Mouse (Mus musculus) forebrain, embryonic 11.5 days (tissue): ENCODE results near the gene Llgl1. TPM values are rescaled to one million over a fixed set of nuclear protein-coding genes. Genes with fewer than 3 reads are reported as not detected.

Source experiments
- ATAC-seq: fragments of 200-750 bp; cut with Nextera tagmentation; replicated peaks from 2 replicates; pipeline ENCODE4 v1.8.0; 2017; ENCODE audit warnings: moderate TSS enrichment; ENCODE audit not compliant: low FRiP score
- DNase-seq: peaks from one replicate; pipeline ENCODE4 v3.0.0-alpha.2; 2017; ENCODE audit warnings: low spot score
- H3K27ac ChIP-seq: fragments of 300-500 bp; sonication (generic); 2 replicates; pipeline ENCODE4 v1.5.1; 2014; ENCODE audit warnings: low read depth, low read length
- H3K27me3 ChIP-seq: fragments of 300-500 bp; sonication (generic); 2 replicates; pipeline ENCODE4 v1.6.1; 2014; ENCODE audit warnings: mild to moderate bottlenecking, low read length, mixed read lengths; ENCODE audit not compliant: control insufficient read depth, insufficient read depth
- H3K36me3 ChIP-seq: fragments of 300-500 bp; sonication (generic); 2 replicates; pipeline ENCODE4 v1.6.1; 2014; ENCODE audit warnings: mild to moderate bottlenecking, low read length, moderate library complexity, mixed read lengths; ENCODE audit not compliant: control insufficient read depth, insufficient read depth
- H3K4me1 ChIP-seq: fragments of 300-500 bp; sonication (generic); replicated peaks from 2 replicates; pipeline ENCODE4 v1.6.1; 2014; ENCODE audit warnings: low read length, mixed read lengths; ENCODE audit not compliant: control insufficient read depth, insufficient read depth
- H3K4me2 ChIP-seq: fragments of 300-500 bp; sonication (generic); 2 replicates; pipeline ENCODE4 v1.6.1; 2014; ENCODE audit warnings: low read depth, mild to moderate bottlenecking, low read length, moderate library complexity, mixed read lengths; ENCODE audit not compliant: severe bottlenecking
- H3K4me3 ChIP-seq: fragments of 300-500 bp; sonication (generic); 2 replicates; pipeline ENCODE4 v1.5.1; 2014; ENCODE audit warnings: low read depth, low read length
- H3K9ac ChIP-seq: fragments of 300-500 bp; sonication (generic); 2 replicates; pipeline ENCODE4 v1.6.1; 2014; ENCODE audit warnings: low read length
- H3K9me3 ChIP-seq: fragments of 300-500 bp; sonication (generic); 2 replicates; pipeline ENCODE4 v1.6.1; 2016; ENCODE audit warnings: low read length, mixed read lengths; ENCODE audit not compliant: control insufficient read depth
- WGBS: fragments of 180-500 bp; shearing (Covaris S2); extraction: QIAGEN DNeasy Blood & Tissue Kit; methylation state at CpG from one replicate; pipeline ENCODE4 v1.1.7; 2014; 5-methylcytosine and 5-hydroxymethylcytosine counted together
- polyA plus RNA-seq: library from polyadenylated mRNA; unstranded; fragments of >200 nt; fragmentation: Nextera tagmentation; extraction: Ambion mirVana; gene quantifications from 2 replicates; pipeline ENCODE4 v1.2.1, GENCODE M21; 2014

Llgl1 gene
- 147 and 153 TPM in 2 replicates for polyA plus RNA-seq

DNA sequence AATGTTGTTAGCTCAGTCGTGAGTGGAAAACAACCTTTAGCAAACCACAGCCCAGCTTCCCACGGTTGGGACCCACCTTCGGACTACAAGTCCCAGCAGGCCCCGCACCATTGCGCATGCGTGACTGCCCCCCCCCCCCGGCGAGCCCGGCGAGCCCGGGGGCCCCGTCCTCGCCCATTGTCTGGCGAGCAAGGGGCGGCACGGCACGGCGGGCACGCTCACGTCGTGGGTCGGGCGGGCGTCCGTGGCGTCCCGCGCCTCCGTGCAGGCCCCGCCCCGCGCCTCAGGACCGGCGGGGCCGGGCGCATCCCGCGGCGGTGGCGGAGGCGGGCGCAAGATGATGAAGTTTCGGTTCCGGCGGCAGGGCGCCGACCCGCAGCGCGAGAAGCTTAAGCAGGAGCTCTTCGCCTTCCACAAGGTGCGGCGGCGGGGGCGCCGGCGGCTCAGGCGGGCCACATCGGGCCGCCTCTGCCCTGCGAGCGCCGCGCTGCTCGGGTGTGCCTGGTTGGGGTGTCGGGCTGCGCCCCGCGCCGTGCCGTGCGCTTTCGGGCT lies at the start of gene Llgl1:
TSS of gene Llgl1 (plus strand) at position 200 of the 552 bp plus-strand sequence.
- Histone ChIP-seq H3K27ac (peak within 1 kb of the TSS; percentile 85), H3K9ac (peak within 1 kb of the TSS; percentile 97), H3K4me3 (peak within 1 kb of the TSS; percentile 91), H3K36me3 (no peaks in the 10 kb centered on the region; the same call in 1 of the 2 replicates), H3K4me1 (peaks cover 11% of the 10 kb centered on the region), H3K27me3 (no peaks in the 10 kb centered on the region), H3K9me3 (no peaks in the 10 kb centered on the region), H3K4me2 (peak within 1 kb of the TSS; percentile 70)
- ATAC-seq (peak; percentile 79), DNase-seq (peak; percentile 100)
- under 1% methylated on average over 56 of the region's 73 CpGs for WGBS

DNA sequence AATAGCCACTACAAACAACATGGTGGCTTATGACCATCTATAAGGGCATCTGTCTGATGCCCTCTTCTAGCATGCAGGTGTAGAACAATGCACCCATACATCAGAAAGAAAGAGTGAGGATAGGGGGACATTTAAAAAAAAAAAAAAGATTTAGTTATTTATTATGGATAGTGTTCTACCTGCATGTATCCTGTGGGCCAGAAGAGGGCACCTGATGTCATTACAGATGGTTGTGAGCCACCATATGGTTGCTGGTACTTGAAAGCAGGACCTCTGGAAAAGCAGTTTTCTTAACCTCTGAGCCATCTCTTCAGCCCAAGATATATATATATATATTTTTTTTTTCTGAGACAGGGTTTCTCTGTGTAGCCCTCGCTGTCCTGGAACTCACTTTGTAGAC lies 3.4 kb upstream of the Llgl1 start:
- Histone ChIP-seq H3K4me1 (peaks cover 6% of the 10 kb centered on the region), H3K4me2 (no peak overlapping the region), H3K9me3 (no peaks in the 10 kb centered on the region), H3K27me3 (no peaks in the 10 kb centered on the region), H3K36me3 (no peaks in the 10 kb centered on the region), H3K9ac (no peak overlapping the region), H3K4me3 (no peak overlapping the region), H3K27ac (no peak overlapping the region)
- no peak for DNase-seq
- WGBS: 65% methylated on average over 1 of the region's 1 CpGs
- ATAC-seq: no peak

DNA sequence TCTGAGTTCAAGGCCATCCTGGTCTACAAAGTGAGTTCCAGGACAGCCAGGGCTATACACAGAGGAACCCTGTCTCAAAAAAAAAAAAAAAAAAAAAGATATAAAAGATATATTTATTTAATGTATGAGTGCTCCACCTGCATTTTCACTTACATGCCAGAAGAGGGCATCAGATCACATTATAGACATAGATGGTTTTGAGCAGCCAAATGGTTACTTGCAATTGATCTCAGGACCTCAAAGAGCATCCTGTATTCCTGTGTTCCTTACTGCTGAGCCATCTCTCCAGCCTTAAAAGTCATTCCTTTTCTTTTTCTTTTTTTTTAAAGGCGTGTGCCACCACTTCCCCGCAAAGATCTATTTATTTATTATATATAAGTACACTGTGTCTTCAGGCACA lies 2.0 kb upstream of the Llgl1 start:
- DNase-seq (no peak), ATAC-seq (no peak)
- H3K9ac ChIP-seq: no peak overlapping the region
- no peaks in the 10 kb centered on the region for H3K36me3 ChIP-seq
- H3K4me3 ChIP-seq: no peak overlapping the region
- H3K27me3 ChIP-seq: no peaks in the 10 kb centered on the region
- no peak overlapping the region for H3K27ac ChIP-seq
- no peak overlapping the region for H3K4me2 ChIP-seq
- WGBS: 70% methylated on average over 2 of the region's 2 CpGs
- no peaks in the 10 kb centered on the region for H3K9me3 ChIP-seq
- H3K4me1 ChIP-seq: peaks cover 11% of the 10 kb centered on the region

DNA sequence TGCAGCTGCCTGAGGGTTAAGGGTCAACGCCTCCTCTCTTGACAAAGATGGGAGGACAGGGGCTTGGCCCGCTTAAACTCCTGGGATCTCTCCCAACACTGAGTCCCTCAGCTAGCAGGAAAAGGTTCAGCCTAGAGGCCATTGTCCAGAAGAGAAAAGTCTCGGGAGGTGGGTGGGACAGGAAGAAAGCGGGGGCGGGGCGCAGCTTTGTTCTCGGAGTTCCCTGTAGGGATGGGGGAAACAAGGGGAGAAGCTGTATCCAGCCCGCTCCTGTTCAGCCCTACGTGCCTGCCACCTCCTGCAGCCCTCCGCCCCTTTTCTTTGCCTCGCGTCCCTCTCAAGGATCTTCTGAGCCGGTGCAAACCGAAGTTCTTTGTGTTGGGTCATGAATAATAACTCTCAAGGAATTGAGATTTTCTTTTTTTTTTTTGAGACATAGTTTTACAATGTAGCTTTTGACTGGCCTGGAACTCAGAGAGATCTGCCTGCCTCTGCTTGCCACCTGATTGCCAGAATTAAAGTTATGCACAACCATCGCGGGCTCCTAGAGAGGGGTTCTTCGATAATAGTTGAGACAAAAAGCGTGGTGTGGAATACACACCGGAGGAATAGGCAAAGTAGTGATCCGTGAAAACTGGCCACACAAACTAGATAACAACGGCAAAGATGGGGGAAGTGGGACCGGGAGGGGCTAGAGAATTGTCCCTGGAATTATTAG lies 558 bp upstream of the Llgl1 start:
- H3K4me1 ChIP-seq: peaks cover 11% of the 10 kb centered on the region
- peak; percentile 68 for ATAC-seq
- WGBS: under 1% methylated on average over 22 of the region's 22 CpGs

DNA sequence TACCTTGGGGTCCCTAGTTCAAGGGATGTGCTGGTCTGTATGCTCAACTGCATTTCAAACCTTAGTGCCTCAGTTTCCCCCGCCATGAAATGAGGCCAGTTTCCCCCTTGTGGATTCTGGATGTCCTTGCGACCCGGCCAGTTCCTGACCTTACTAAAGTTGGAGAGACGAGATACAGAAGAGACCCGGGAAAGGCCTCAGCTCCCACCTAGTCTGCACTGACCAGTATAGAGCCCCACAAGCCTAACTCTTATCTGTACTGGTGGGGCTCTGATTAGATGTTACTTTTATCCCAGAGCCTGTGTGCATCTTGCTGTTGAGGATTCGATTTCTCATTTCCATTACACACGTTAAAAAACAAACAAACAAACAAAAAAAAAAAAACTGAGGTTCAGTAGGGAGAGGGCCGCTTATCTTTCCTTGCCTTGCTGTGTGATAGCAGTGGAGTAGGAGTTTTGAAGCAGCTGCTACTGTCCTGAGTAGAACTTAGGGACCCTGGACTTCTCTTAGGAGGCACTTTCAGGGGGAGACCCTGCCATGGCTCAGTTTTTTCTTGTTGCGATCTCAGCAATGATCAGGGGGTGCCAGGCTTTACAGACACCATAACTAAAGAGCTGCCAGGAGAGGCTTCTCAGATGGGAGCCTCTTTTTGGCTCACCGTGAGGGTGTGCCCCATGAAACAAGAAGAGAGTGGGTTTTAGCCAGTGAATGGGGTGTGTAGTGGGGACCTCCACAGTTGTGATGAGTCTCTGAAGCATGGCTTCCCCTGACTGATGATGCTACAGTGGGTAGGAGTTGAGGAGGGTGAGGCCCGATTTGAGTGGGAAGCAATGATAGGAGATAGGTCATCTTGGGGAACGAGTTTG lies 1.0 kb downstream of the Llgl1 start:
- no peaks in the 10 kb centered on the region for H3K27me3 ChIP-seq

More for the DNA sequence above, 558 bp upstream of the Llgl1 start:
- Histone ChIP-seq H3K36me3 (no peaks in the 10 kb centered on the region; the same call in 1 of the 2 replicates), H3K9me3 (no peaks in the 10 kb centered on the region), H3K27ac (peak overlapping the region; percentile 85), H3K4me3 (peak overlapping the region; percentile 91), H3K27me3 (no peaks in the 10 kb centered on the region), H3K4me2 (peak overlapping the region; percentile 49), H3K9ac (peak overlapping the region; percentile 97)
- DNase-seq: peak; percentile 91

DNA sequence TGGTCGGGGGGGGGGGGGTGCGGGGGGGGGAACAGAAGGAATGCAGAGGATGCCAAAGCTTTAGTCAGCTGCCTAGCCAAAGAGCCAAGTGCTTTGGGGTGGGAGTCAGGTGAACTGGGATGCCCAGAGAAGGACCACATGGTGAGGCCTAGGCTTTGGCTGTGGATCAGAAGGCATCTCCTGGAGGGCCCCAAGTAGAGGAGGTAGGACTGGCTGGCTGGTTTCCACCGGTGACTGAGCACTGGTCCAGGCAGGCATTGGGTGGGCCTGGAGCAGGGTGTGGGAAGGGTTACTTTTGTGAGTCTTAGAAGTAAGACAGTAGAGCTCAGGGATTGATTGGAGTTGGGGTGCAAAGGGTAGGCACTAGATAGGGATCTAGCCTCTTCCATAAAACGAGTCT lies 2.1 kb downstream of the Llgl1 start:
- H3K27ac ChIP-seq: no peak overlapping the region
- H3K36me3 ChIP-seq: peaks cover 8% of the 10 kb centered on the region
- no peaks in the 10 kb centered on the region for H3K9me3 ChIP-seq
- no peaks in the 10 kb centered on the region for H3K27me3 ChIP-seq
- H3K4me1 ChIP-seq: peaks cover 11% of the 10 kb centered on the region
- peak overlapping the region; percentile 70; the same call in 1 of the 2 replicates for H3K4me2 ChIP-seq
- ATAC-seq (no peak), DNase-seq (no peak)
- H3K4me3 ChIP-seq: no peak overlapping the region; the same call in 1 of the 2 replicates
- no peak overlapping the region for H3K9ac ChIP-seq
- WGBS: 89% methylated on average over 2 of the region's 4 CpGs

More for the DNA sequence above, 1.0 kb downstream of the Llgl1 start:
- 31% methylated on average over 12 of the region's 12 CpGs for WGBS
- DNase-seq (no peak), ATAC-seq (no peak)
- Histone ChIP-seq H3K9ac (peak overlapping the region; percentile 97), H3K9me3 (no peaks in the 10 kb centered on the region), H3K4me1 (peaks cover 11% of the 10 kb centered on the region), H3K36me3 (no peaks in the 10 kb centered on the region; the same call in 1 of the 2 replicates), H3K27ac (peak overlapping the region; percentile 85), H3K4me3 (peak overlapping the region; percentile 91), H3K4me2 (peak overlapping the region; percentile 70)

DNA sequence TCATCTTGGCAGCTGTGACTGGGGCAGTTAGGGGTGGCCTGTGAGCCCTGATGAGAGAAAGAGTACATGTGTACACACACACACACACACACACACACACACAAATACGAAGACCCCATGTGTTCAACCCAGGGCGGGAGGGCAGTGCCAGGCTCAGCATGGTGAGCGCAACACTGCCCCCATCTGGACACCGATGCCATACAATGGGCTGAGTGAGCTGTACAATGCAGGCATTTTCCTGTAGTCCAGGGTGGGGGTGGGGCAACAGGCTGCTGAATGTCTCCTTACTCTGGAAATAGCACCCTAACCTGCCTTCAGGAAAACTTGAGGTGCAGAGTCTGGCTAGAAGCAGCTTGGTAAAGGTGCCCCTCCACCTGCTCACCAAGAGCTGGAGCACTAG lies 3.6 kb downstream of the Llgl1 start:
- no peaks in the 10 kb centered on the region for H3K9me3 ChIP-seq
- no peak overlapping the region for H3K27ac ChIP-seq
- peaks cover 18% of the 10 kb centered on the region for H3K36me3 ChIP-seq
- H3K9ac ChIP-seq: no peak overlapping the region
- H3K27me3 ChIP-seq: no peaks in the 10 kb centered on the region
- ATAC-seq: 0 out of 2 replicates have a peak, but pooled peaks have one; percentile 28
- H3K4me3 ChIP-seq: no peak overlapping the region
- peaks cover 11% of the 10 kb centered on the region for H3K4me1 ChIP-seq
- no peak overlapping the region for H3K4me2 ChIP-seq
- DNase-seq: peak; percentile 91
- WGBS: 15% methylated on average over 4 of the region's 4 CpGs

DNA sequence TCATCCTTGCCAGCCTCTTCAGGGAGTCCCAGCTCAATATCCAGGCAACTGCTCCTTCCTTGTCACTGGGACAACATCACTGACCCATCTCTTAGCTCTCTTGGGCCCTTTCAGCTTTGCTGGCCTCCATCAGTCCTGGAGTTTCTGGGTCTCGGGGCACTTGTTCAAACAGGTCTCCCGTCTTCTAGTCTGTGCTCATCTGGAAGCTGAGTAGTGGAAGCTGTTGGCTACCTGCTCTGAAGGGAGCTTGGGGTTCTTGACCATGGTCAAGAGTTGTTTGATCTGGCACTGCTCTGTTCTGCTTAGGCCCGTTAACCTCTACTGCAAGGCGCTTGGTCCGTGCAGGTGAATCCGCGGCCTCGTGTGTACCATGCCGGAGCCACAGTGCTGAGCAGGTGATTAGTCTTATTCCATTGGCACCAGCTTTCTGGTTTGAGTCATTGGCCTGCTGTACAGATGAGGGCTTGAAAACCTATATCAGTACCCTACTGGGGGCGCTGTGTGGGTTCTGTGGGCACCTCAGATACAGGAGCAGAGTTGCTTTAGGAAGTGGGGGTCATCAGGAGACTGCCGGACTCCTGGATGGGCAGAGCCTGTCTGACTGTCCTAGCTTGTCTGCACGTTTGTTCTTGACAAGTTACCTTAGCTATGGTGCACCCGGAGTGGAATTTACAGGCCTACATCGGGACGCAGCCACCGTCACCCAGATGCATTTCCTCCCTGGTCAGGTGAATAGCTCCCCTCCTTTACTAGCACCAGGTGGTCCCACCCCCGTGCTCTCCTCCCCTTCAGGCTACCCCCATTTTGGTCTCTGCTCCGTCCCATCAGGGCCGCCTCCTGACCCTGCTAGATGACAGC lies 4.7 kb downstream of the Llgl1 start:
- WGBS: 94% methylated on average over 19 of the region's 19 CpGs
- H3K9me3 ChIP-seq: no peaks in the 10 kb centered on the region
- peaks cover 18% of the 10 kb centered on the region for H3K36me3 ChIP-seq
- no peaks in the 10 kb centered on the region for H3K27me3 ChIP-seq
- ATAC-seq: no peak
- peaks cover 11% of the 10 kb centered on the region for H3K4me1 ChIP-seq
- no peak overlapping the region for H3K9ac ChIP-seq
- no peak overlapping the region for H3K27ac ChIP-seq
- DNase-seq: no peak
- no peak overlapping the region for H3K4me2 ChIP-seq
- H3K4me3 ChIP-seq: no peak overlapping the region
